Mouse (Mus musculus) forebrain, postnatal 0 days (tissue): Measurements from ENCODE around the gene Atxn7l3. TPM values are rescaled to one million over a fixed set of nuclear protein-coding genes. Genes with fewer than 3 reads are reported as not detected.

Source experiments
- ATAC-seq: fragments of 200-750 bp; cut with Nextera tagmentation; 2 replicates; pipeline ENCODE4 v1.8.0; 2017; ENCODE audit warnings: mild to moderate bottlenecking, moderate library complexity
- DNase-seq: peaks from one replicate; pipeline ENCODE4 v3.0.0-alpha.2; 2015
- H3K27ac ChIP-seq: fragments of 300-500 bp; sonication (generic); 2 replicates; pipeline ENCODE4 v1.5.1; 2014; ENCODE audit warnings: low read depth, mild to moderate bottlenecking, antibody characterized with exemption, low read length, moderate library complexity, mixed read lengths
- H3K27me3 ChIP-seq: fragments of 300-500 bp; sonication (generic); 2 replicates; pipeline ENCODE4 v1.6.1; 2014; ENCODE audit warnings: mild to moderate bottlenecking, low read length, mixed read lengths; ENCODE audit not compliant: insufficient read depth
- H3K36me3 ChIP-seq: fragments of 300-500 bp; sonication (generic); 2 replicates; pipeline ENCODE4 v1.6.1; 2014; ENCODE audit warnings: mild to moderate bottlenecking, moderate library complexity; ENCODE audit not compliant: insufficient read depth
- H3K4me1 ChIP-seq: fragments of 300-500 bp; sonication (generic); 2 replicates; pipeline ENCODE4 v1.6.1; 2014; ENCODE audit warnings: antibody characterized with exemption; ENCODE audit not compliant: insufficient read depth
- H3K4me2 ChIP-seq: fragments of 300-500 bp; sonication (generic); 2 replicates; pipeline ENCODE4 v1.6.1; 2014; ENCODE audit warnings: low read depth, mild to moderate bottlenecking, moderate library complexity
- H3K4me3 ChIP-seq: fragments of 300-500 bp; sonication (generic); 2 replicates; pipeline ENCODE4 v1.5.1; 2014; ENCODE audit warnings: low read depth, low read length, mixed read lengths
- H3K9ac ChIP-seq: fragments of 300-500 bp; sonication (generic); 2 replicates; pipeline ENCODE4 v1.6.1; 2014; ENCODE audit warnings: mild to moderate bottlenecking
- H3K9me3 ChIP-seq: fragments of 300-500 bp; sonication (generic); 2 replicates; pipeline ENCODE4 v1.6.1; 2016; ENCODE audit warnings: low read length
- CTCF ChIP-seq: sonication (generic); IDR thresholded peaks from 2 replicates; pipeline ENCODE4 v1.5.1; 2016; ENCODE audit warnings: antibody characterized with exemption, control low read depth, low read depth
- WGBS: fragments of 180-500 bp; shearing (Covaris S2); extraction: QIAGEN DNeasy Blood & Tissue Kit; methylation state at CpG from one replicate; pipeline ENCODE4 v1.1.7; 2014; 5-methylcytosine and 5-hydroxymethylcytosine counted together
- polyA plus RNA-seq: library from polyadenylated mRNA; unstranded; fragments of >200 nt; fragmentation: Nextera tagmentation; extraction: Ambion mirVana; gene quantifications from 2 replicates; pipeline ENCODE4 v1.2.1, GENCODE M21; 2015
- total RNA-seq: library from RNA; depleted of rRNA; stranded (reverse); fragments of >200 nt; gene quantifications from 2 replicates; pipeline ENCODE4 v1.2.3, GENCODE M21; 2014

The Atxn7l3 gene
- total and polyA plus RNA-seq, 2 experiments from 2014 or later: 26.2 to 167 TPM

DNA sequence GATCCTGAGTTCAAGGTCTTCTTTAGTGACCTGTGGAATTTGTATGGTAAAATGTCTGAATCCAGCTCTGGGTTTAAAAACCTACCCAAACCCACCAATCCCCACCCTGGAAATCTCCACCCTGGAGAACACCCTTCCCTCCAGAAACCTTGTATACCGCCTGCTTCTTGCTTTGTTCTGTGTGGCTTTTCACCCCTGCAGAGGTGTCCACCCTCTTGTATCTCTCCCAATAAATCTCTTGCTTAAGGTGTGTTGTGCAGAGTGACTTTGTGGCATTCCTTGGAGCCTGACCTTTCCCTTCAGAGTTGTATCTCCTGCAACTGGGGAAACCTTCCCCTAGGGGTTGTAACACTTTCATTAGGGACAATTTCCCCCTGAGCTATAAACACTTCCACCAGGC is 41.5 kb upstream of the Atxn7l3 start:
- Histone ChIP-seq H3K27me3 (no peaks in the 10 kb centered on the region), H3K9me3 (no peaks in the 10 kb centered on the region), H3K4me3 (no peak overlapping the region), H3K36me3 (no peaks in the 10 kb centered on the region), H3K27ac (no peak overlapping the region), H3K4me2 (no peak overlapping the region), H3K9ac (no peak overlapping the region), H3K4me1 (0 out of 2 replicates have a peak, but pooled peaks cover 3% of the 10 kb centered on the region)
- no peak for DNase-seq
- ATAC-seq: no peak
- 70% methylated on average over 1 of the region's 1 CpGs for WGBS
- TF ChIP-seq CTCF: no peak

DNA sequence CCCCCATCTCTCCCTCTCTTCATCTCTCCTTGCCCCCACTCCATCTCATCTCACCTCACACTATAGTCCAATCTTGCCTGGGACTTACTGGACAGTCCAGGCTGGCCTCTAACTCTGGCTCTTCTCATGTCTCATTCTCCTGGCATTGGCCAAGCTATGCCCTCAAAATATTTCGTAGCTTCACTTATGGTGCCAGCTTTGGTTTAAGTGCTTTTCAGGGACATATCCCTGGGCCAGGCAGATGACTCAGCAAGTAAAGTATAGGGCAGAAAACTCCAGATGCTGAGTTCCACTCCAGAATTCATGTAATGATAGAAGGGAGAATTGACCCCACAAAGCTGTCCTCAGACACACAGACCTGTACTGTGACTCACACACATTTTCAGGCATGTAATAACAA is 39.8 kb upstream of the Atxn7l3 start:
- H3K4me3 ChIP-seq: no peak overlapping the region
- no peak overlapping the region for H3K9ac ChIP-seq
- no peak for DNase-seq
- no peak overlapping the region for H3K4me2 ChIP-seq
- no peaks in the 10 kb centered on the region for H3K9me3 ChIP-seq
- 79% methylated on average over 1 of the region's 1 CpGs for WGBS
- H3K27me3 ChIP-seq: no peaks in the 10 kb centered on the region
- no peaks in the 10 kb centered on the region for H3K36me3 ChIP-seq
- no peak for ATAC-seq
- H3K4me1 ChIP-seq: 0 out of 2 replicates have a peak, but pooled peaks cover 3% of the 10 kb centered on the region
- TF ChIP-seq CTCF: no peak
- H3K27ac ChIP-seq: no peak overlapping the region

DNA sequence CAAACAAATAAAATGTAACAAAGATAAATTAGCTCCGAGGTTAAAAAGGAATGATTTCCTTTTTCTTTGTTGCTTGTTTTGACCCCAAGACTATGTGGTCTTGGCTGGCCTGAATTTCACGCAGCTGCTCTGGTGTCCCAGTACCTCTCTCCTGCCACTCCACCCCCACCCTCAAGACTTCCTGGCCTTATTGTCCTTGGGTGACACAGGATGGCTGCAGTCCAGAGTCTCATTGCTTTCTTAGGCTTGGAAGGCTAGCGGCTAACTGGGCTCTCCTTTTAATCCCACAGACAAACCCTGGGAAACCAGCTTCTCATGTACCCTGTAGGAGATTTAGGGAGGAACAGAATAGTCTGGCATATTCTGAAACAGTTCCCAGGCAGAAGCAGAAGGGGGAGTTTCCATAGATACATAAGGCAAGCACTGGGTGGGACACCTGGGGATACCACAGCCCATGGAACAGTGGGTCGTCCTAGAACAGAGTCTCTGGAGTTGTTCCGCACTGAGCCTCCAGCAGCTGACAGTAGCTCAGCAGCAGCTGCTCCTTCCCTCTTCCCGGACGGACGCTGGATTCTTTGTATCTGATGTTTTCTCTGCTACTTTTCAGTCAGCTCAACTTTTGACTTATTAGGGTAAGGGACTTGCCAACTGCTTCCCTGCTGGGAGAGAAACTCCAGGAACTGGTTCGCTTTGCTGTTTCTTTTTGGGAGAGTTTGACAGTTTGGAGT is 38.7 kb upstream of the Atxn7l3 start:
- no peak for DNase-seq
- H3K4me3 ChIP-seq: no peak overlapping the region
- no peak; the same call in 1 of the 2 replicates for ATAC-seq
- 0 out of 2 replicates have a peak, but pooled peaks cover 3% of the 10 kb centered on the region for H3K4me1 ChIP-seq
- no peaks in the 10 kb centered on the region for H3K9me3 ChIP-seq
- whole genome bisulfite sequencing: 34% methylated on average over 9 of the region's 9 CpGs
- H3K9ac ChIP-seq: no peak overlapping the region
- no peaks in the 10 kb centered on the region for H3K27me3 ChIP-seq
- H3K36me3 ChIP-seq: no peaks in the 10 kb centered on the region
- no peak overlapping the region for H3K27ac ChIP-seq
- TF ChIP-seq CTCF: no peak
- no peak overlapping the region for H3K4me2 ChIP-seq

DNA sequence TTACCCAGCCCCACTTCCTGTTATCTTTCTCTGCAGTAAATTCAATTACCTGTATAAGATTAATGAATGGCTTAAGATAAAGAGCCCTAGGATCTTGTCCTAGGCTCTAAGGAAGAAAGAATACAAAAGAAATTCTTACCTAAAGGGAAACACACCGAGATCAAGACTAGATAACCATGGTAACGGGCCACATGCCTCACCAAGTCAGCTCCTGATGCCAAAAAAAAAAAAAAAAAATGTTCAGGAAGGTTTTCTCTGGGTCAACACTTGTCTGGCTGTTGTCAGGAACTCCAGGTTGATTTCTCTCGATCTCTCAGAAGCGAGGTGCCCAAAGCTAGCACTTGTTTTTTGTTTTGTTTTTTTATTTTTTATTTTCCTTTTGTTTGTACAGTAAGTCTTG is 37.6 kb upstream of the Atxn7l3 start:
- no peaks in the 10 kb centered on the region for H3K27me3 ChIP-seq
- 0 out of 2 replicates have a peak, but pooled peaks cover 3% of the 10 kb centered on the region for H3K4me1 ChIP-seq
- no peak for DNase-seq
- ATAC-seq: no peak
- no peak overlapping the region for H3K4me3 ChIP-seq
- H3K9me3 ChIP-seq: no peaks in the 10 kb centered on the region
- no peak overlapping the region for H3K9ac ChIP-seq
- H3K27ac ChIP-seq: no peak overlapping the region
- WGBS: 48% methylated on average over 4 of the region's 4 CpGs
- TF ChIP-seq CTCF: no peak
- H3K4me2 ChIP-seq: no peak overlapping the region
- H3K36me3 ChIP-seq: no peaks in the 10 kb centered on the region

DNA sequence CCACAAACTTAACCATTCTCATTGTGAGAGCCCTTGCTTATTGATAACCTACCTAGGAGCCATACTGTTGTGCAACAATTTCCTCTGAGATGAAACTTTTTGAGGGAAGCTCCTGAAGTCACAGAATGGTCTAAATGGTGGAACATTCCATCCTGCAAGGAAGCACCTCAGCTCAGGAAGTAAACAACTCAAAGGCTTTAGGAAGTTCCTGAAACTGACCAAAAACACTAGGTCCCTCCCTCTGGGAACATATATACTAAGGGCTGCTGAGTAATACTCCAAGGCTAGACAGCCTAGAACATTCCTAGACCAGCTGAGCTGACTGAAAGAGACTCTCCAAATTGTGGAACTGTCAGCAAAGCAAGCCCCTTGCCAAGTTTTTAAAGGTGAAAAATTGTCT is 36.6 kb upstream of the Atxn7l3 start:
- Histone ChIP-seq H3K9me3 (no peaks in the 10 kb centered on the region), H3K4me2 (no peak overlapping the region), H3K9ac (no peak overlapping the region), H3K27me3 (no peaks in the 10 kb centered on the region), H3K4me3 (no peak overlapping the region), H3K4me1 (0 out of 2 replicates have a peak, but pooled peaks cover 3% of the 10 kb centered on the region), H3K27ac (no peak overlapping the region), H3K36me3 (no peaks in the 10 kb centered on the region)
- no peak for TF ChIP-seq CTCF
- DNase-seq: no peak
- ATAC-seq: no peak

DNA sequence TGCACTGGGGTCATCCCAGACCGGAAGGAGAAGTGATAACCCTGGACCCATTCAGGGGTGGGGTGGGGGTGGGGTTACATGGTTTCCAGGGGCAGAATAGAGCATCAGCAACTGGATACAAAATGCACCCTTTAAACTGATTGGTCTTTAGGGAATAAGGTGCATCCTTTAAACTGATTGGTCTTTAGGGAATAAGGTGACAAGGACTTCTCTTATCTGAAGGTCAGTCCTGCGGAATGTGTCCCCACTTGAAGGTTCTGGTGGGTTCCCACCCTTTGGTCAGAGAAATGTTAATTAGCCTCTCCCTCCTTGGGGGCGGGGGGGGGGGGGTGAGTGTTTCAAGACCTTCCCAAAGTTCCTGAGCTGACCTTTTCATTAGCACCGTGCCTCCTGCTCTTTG is 35.4 kb upstream of the Atxn7l3 start:
- ATAC-seq (no peak), DNase-seq (no peak)
- H3K27ac ChIP-seq: no peak overlapping the region

DNA sequence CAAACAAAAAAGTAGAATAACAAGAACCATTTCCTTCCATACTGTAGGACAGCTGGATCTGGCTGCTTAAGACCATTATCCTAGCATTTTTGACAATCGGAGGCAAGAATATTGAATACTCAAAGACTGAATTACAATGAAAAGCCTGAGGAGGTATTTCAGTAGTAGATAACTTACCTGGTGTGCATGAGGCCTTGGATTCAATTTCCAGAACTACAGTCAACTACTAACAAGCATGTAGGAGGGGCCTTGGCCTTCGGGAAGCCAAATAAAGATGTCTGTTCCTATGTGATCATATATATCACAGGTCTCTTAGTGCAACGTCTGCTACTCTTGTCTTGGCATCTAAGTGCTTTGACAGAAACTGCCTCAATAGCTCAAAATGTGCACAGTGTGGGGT is 33.6 kb upstream of the Atxn7l3 start:
- Histone ChIP-seq H3K4me1 (no peaks in the 10 kb centered on the region), H3K4me3 (no peak overlapping the region), H3K27ac (no peak overlapping the region), H3K36me3 (no peaks in the 10 kb centered on the region), H3K9me3 (no peaks in the 10 kb centered on the region), H3K27me3 (no peaks in the 10 kb centered on the region), H3K4me2 (no peak overlapping the region), H3K9ac (no peak overlapping the region)
- no peak for ATAC-seq
- WGBS: 81% methylated on average over 3 of the region's 3 CpGs
- TF ChIP-seq CTCF: no peak
- no peak for DNase-seq

More for the DNA sequence above, 35.4 kb upstream of the Atxn7l3 start:
- TF ChIP-seq CTCF: no peak
- Histone ChIP-seq H3K4me2 (no peak overlapping the region), H3K36me3 (no peaks in the 10 kb centered on the region), H3K4me3 (no peak overlapping the region), H3K27me3 (no peaks in the 10 kb centered on the region), H3K9me3 (no peaks in the 10 kb centered on the region), H3K9ac (no peak overlapping the region), H3K4me1 (0 out of 2 replicates have a peak, but pooled peaks cover 3% of the 10 kb centered on the region)
- WGBS: 54% methylated on average over 4 of the region's 4 CpGs
